Mouse (Mus musculus) testis, postnatal 10 days (tissue): ENCODE measurements around the gene Rab22a.
"Not testable (repeated sequence)": the region's sequence is repeated elsewhere in the genome, so short reads cannot be mapped to it uniquely, and the experiment has no call there.

Experiments
- DNase-seq: peaks from one replicate; pipeline ENCODE4 v3.0.0; 2021; ENCODE audit warnings: low spot score

Gene Rab22a

GRCm38 (mm10) chr2:173659057-173659925, at the start of gene Rab22a:
Gene Rab22a (plus strand): TSS chr2:173659760.
- DNase-seq, result peak; percentile 99

GRCm38 (mm10) chr2:173615378-173616081, 44.0 kb upstream of the Rab22a start:
- no peak for DNase-seq

GRCm38 (mm10) chr2:173616156-173616555, 43.4 kb upstream of the Rab22a start:
- DNase-seq, result no peak

- DNase-seq, result no peak
Observed at GRCm38 (mm10) chr2:173619132-173619531, 40.4 kb upstream of the Rab22a start.

- DNase-seq, result no peak
Observed at GRCm38 (mm10) chr2:173620645-173621044, 38.9 kb upstream of the Rab22a start.

- no peak for DNase-seq
Observed at GRCm38 (mm10) chr2:173622173-173622601, 37.4 kb upstream of the Rab22a start.

GRCm38 (mm10) chr2:173624667-173625066, 34.9 kb upstream of the Rab22a start:
- DNase-seq, result peak; percentile 32

- peak; percentile 24 for DNase-seq
Observed at GRCm38 (mm10) chr2:173625786-173626185, 33.8 kb upstream of the Rab22a start.

GRCm38 (mm10) chr2:173634106-173634505, 25.5 kb upstream of the Rab22a start:
- DNase-seq, result not testable (repeated sequence)

- no peak for DNase-seq
Observed at GRCm38 (mm10) chr2:173641370-173641769, 18.2 kb upstream of the Rab22a start.

- DNase-seq, result no peak
Observed at GRCm38 (mm10) chr2:173642262-173642999, 17.1 kb upstream of the Rab22a start.

- no peak for DNase-seq
Observed at GRCm38 (mm10) chr2:173647197-173647911, 12.2 kb upstream of the Rab22a start.

DNA sequence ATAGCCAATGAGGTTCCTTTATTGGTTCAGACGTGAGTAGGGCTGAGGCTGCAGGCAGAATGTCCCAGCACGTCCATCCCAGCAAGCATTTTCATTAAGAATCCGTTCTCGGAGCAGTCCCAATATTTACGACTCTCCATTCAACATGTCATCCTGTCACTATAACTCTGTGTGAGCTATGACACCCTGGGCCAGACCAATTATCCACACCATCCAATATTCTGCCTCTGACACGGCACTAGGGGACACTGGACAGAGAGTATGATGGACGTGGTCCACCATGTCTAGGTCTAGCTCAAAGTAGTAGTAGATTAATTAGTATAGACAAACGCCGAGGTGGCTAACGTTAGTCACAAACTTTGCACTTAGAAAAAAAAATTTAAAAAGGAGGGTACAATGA, 9.8 kb upstream of the Rab22a start:
- no peak for DNase-seq

DNA sequence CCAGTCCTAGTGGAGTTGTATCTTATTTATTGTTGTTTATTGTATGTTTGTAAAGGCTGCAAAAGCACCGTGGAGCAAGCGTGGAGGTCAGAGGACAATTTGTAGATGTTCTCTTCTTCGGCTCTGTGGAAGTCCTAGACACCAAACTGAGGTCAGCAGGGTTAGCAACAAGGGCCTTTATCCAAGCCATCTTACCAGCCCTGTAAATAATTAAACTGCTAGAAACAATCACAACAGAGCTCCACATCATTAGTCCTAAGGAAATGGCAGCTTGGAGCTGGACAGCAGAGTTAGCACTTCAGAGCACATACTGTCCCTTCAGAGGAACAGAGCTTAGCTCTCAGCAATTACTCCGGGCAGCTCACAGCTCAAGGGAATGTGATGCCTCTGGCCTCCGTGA, 6.0 kb upstream of the Rab22a start:
- no peak for DNase-seq

- DNase-seq, result no peak
Observed at GRCm38 (mm10) chr2:173657736-173658135, 1.8 kb upstream of the Rab22a start.

DNA sequence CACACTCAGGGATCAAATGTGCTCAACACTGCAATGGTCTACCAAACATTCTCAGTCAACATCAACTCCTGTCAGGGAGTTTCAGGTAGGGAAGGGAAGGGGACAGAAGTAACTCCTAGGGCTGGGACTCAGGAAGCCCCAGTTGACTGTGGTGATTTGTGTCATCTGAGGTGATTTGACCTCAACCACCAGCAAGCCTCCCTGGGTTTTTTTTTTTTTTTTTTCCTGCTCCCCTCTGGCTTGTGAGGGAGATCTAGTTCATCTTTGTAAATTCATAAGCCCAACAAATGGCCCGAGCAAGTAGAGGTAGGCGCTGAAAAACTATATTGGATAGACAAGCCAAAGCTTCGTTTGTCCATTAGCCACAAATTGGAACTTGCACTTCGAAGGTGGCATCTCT, 1.0 kb upstream of the Rab22a start:
- no peak for DNase-seq

- DNase-seq, result no peak
Observed at GRCm38 (mm10) chr2:173659926-173660684, 545 bp downstream of the Rab22a start.

DNA sequence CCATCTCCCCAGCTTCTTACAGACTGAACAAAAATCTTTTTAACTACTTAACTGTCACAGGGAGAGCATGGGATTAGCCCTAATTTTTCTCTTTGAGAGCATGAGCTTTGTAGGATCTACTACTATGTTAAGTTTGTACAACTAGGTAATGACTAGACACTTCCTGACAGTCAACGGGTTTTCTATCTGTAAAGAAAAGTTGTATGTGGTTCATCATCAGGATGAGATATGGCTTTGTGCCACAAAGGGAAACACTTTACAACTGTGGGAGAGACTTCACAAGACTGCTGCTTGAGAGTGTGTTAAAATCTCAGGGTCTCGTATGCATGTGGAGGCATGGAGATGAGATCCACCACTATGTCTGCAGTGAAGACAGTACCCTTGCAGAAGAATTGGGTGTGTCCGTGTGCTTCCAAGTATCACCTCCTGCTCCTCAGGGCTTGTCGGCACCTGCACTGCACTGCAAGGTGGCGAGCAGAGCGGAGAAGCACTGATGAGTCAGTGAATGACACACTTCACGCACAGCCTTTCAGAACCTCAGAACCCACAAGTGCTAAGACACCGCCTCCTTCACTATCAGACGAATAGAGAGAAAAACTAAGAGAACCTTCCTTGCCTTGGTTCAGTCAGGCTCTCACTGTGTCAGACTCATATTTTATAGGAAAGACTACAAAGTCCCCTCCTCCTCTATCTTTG, 2.8 kb downstream of the Rab22a start:
- DNase-seq, result no peak

- DNase-seq, result no peak
Observed at GRCm38 (mm10) chr2:173664736-173665135, 5.2 kb downstream of the Rab22a start.

DNA sequence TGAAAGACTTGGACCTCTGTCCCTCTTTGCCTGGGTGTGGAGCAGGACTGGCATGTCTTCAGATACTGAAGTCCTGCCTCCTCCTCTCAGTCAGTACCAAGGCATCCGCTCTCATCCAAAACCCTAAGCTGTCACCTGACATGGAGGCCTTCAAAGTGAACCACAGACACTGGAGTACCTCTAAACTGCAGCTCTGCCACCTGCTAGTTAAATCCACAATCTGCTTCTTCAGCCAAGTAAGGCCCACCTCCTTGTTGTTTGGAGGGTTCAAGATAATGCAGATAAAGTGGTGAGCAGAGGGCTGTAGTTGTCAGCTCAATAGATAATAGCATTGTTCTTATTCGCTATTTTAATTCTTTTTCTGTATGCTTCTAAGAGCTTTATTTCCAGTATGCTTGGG, 5.7 kb downstream of the Rab22a start:
- DNase-seq, result no peak
